Mouse (Mus musculus) testis, adult 2 months (tissue): ENCODE data around the gene L2hgdh.

Experiments
- CTCF ChIP-seq: fragments of 200-500 bp; IDR thresholded peaks from 2 replicates; pipeline ENCODE4 v1.5.1; 2012; ENCODE audit warnings: low read depth, mild to moderate bottlenecking, inconsistent platforms, low read length, moderate library complexity; ENCODE audit not compliant: control insufficient read depth, insufficient read depth, insufficient replicate concordance
- POLR2A ChIP-seq: fragments of 200-500 bp; IDR thresholded peaks from 2 replicates; pipeline ENCODE4 v1.6.1; 2012; ENCODE audit warnings: low read depth, mild to moderate bottlenecking, inconsistent platforms, low read length, moderate library complexity; ENCODE audit not compliant: control insufficient read depth

DNA sequence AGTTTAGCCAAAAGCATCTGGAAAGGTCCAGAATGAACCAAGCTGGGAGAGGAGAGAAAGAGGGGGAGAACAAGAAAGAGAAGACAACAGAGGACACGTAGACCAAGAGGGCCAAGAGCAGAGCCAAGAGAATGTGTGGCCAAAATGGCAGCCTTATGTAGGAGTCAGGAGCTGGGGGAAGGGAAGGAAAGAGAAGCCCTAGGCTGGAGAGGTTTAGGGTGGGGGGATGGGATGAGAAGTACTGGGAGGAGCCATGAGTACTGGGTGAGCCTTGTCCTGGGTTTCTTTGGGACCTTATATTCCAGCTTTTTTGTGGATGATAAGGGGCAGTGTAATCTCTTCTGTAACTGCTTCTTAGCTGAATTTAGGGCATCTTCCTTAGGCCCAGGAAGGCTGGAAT is 4.6 kb upstream of the L2hgdh start:
- TF ChIP-seq CTCF (no peak), POLR2A (no peak)
